Mouse (Mus musculus) spleen, adult 2 months (tissue): ENCODE measurements around the gene Snx33. TPM values are rescaled to one million over a fixed set of nuclear protein-coding genes. Genes with fewer than 3 reads are reported as not detected.

Experiments
- DNase-seq, 2 experiments: peaks; one replicate each; pipeline versions ENCODE4 v3.0.0 to v3.0.0-alpha.2; 2012 to 2021; ENCODE audit warnings: low spot score in 2 of 2, low read depth in 1 of 2
- H3K27ac ChIP-seq: fragments of 200-500 bp; 2 replicates; pipeline ENCODE4 v1.5.1; 2012; ENCODE audit warnings: low read length, inconsistent platforms; ENCODE audit not compliant: insufficient read depth
- H3K27me3 ChIP-seq: fragments of 200-500 bp; 2 replicates; pipeline ENCODE4 v1.6.1; 2012; ENCODE audit warnings: mild to moderate bottlenecking, moderate library complexity, low read length, inconsistent platforms; ENCODE audit not compliant: control insufficient read depth, insufficient read depth
- H3K36me3 ChIP-seq: fragments of 200-500 bp; 2 replicates; pipeline ENCODE4 v1.6.1; 2012; ENCODE audit warnings: mild to moderate bottlenecking, low read length, inconsistent platforms; ENCODE audit not compliant: control insufficient read depth, insufficient read depth
- H3K4me1 ChIP-seq: fragments of 200-500 bp; 2 replicates; pipeline ENCODE4 v1.6.1; 2011; ENCODE audit warnings: inconsistent platforms; ENCODE audit not compliant: control insufficient read depth, insufficient read depth, insufficient read length
- H3K4me3 ChIP-seq: fragments of 200-500 bp; 2 replicates; pipeline ENCODE4 v1.5.1; 2011; ENCODE audit warnings: mild to moderate bottlenecking, inconsistent platforms; ENCODE audit not compliant: insufficient read depth, insufficient read length; ENCODE audit errors: extremely low read depth
- CTCF ChIP-seq: fragments of 200-500 bp; IDR thresholded peaks from 2 replicates; pipeline ENCODE4 v1.5.1; 2011; ENCODE audit warnings: mild to moderate bottlenecking, inconsistent platforms; ENCODE audit not compliant: insufficient read depth, insufficient read length, insufficient replicate concordance; ENCODE audit errors: extremely low read depth
- POLR2A ChIP-seq: fragments of 200-500 bp; IDR thresholded peaks from 2 replicates; pipeline ENCODE4 v1.6.1; 2011; ENCODE audit warnings: low read depth, low read length, inconsistent platforms
- WGBS: fragments of 180-500 bp; shearing (Covaris S2); methylation state at CpG from one replicate; pipeline ENCODE4 v1.1.7; 2018; 5-methylcytosine and 5-hydroxymethylcytosine counted together
- polyA plus RNA-seq: library from polyadenylated mRNA; depleted of rRNA; stranded (reverse); fragments of >200 nt; gene quantifications from 2 replicates; pipeline ENCODE4 v1.2.3, GENCODE M21; 2012

Snx33 gene
- polyA plus RNA-seq, 1 experiment = 9.0 TPM

DNA sequence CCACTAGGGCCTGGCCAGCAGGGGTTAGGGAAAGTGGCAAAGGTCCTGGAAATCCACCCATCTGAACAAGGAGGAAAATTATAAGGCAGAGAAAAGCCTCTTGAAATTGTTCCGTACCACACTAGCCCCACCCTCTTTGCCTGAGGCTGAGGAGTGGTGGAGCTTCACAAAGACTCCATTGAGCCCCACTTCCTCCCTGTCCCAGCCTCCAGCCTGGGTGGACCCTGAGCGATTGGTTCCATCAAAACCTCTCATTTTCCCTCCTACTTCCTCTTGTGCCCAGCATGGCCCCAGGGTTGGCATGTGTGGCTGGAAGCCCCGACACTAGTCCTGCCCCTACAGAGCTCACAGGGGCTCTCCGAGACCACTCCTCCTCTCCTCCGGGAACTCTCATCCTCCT is 50.9 kb downstream of the Snx33 start:
- Histone ChIP-seq H3K4me3 (no peak overlapping the region), H3K27ac (no peak overlapping the region), H3K4me1 (no peaks in the 10 kb centered on the region), H3K36me3 (no peaks in the 10 kb centered on the region), H3K27me3 (no peaks in the 10 kb centered on the region)
- no peak for DNase-seq
- WGBS = 77% methylated on average over 5 of the region's 5 CpGs
- no peak for TF ChIP-seq POLR2A
- TF ChIP-seq CTCF = no peak

DNA sequence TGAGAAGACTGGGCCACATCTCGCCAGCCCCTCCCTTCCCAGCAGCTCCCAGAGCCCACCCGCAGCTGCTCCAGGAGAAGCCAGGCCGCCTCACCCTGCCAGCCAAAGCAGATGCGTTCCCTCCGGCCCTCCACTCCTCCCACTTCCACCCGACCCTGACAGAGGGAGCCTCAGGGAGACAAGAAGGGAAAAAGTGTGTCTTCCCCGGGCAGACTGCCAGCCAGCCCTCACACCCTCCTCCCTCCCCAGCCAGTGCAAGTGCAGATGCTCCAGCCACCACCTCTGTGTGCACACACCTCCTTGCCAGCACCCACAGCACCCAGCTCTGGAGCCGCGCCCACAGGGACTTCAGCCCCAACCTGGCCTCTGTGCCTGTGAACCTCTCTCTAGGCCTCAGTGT is 51.4 kb downstream of the Snx33 start:
- WGBS = 77% methylated on average over 9 of the region's 9 CpGs
- no peak for DNase-seq
- TF ChIP-seq POLR2A (no peak), CTCF (no peak)

DNA sequence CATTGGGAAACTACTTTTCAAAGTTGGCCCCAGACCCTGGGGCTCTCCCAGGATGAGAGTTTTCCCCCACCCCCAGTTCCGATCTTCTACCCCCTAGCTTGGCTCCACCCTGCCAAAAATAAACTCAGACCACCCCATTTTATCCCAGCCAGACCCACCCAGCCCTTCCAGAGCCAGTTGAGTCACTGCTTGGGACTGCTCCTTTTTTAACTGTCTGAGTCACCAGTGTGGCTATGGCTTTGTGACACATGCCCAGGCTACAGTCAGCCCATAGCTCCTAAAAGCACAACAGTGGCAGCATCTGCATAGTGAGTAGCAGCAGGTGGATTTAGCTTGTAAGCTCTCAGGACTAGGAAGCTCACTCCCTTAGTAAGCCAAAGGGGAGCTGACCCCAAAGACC is 55.1 kb downstream of the Snx33 start:
- no peak for DNase-seq
- Histone ChIP-seq H3K36me3 (no peaks in the 10 kb centered on the region), H3K27me3 (no peaks in the 10 kb centered on the region), H3K4me3 (no peak overlapping the region), H3K27ac (no peak overlapping the region), H3K4me1 (no peaks in the 10 kb centered on the region)
- WGBS = 86% methylated on average over 1 of the region's 1 CpGs
- no peak for TF ChIP-seq POLR2A
- TF ChIP-seq CTCF = no peak

More for the DNA sequence above, 51.4 kb downstream of the Snx33 start:
- H3K36me3 ChIP-seq = no peaks in the 10 kb centered on the region
- H3K27ac ChIP-seq = no peak overlapping the region
- H3K4me3 ChIP-seq = no peak overlapping the region
- no peaks in the 10 kb centered on the region for H3K4me1 ChIP-seq
- no peaks in the 10 kb centered on the region for H3K27me3 ChIP-seq

DNA sequence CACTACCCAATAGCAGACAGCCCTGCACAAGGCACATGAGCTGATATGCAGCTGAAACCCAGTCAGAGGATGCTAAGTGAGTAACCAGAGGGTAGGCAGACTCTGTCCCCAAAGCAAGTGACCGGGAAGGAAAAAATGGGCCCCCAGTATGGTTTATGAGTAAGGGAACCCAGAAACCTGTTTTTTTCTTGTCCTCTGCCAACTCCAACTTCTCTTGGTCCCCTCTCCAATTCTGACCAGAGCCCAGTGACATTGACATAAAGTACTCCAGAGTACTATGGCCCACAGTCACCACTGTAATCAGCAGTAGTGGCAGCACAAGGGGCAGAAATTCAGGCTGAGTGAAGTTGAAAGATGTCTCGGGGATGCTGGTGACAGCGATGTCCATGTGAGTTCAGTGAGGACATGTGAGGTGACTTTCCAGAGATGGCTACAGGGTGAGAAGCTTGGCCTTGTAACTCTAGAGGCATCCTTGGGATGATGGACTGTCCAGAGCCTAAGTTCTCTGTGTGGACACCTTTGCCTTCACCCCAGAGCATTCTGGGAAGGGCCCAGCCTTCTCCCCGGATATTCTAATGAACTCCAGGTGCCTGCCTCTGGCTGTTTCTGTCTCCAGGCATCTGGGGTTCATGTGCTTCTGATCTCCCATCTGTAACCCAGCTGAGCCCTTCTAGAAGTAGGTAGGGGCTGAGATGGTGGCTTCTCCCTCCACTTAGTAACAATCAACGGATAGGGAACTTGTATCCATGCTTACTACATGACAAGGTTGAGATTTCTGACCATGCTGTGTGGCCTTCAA is 55.9 kb downstream of the Snx33 start:
- no peak for TF ChIP-seq POLR2A
- no peak for TF ChIP-seq CTCF
- Histone ChIP-seq H3K36me3 (no peaks in the 10 kb centered on the region), H3K27ac (no peak overlapping the region), H3K4me3 (no peak overlapping the region), H3K4me1 (no peaks in the 10 kb centered on the region), H3K27me3 (no peaks in the 10 kb centered on the region)
- WGBS = 88% methylated on average over 5 of the region's 5 CpGs
- DNase-seq = no peak

DNA sequence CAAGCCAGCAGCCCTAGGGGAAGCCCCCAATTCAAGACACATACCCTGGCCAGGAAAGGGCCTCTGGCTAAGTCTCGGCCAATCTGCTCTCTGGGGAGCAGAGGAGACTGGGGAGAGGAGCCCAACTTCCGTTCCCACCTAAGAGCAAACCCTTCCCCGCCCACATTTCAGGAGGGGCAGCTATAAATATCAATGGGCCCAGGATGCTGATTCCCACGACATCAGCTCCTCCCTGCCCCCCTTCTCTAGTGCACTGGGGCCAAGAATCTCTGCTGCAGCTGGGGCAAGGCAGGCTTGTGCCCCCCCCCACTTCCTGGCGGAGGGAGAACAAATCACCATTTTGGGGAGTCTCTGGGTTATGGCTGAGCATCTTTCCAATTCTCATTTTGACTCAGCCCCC is 57.0 kb downstream of the Snx33 start:
- no peaks in the 10 kb centered on the region for H3K27me3 ChIP-seq
- no peak overlapping the region for H3K27ac ChIP-seq
- no peak overlapping the region for H3K4me3 ChIP-seq
- H3K36me3 ChIP-seq = no peaks in the 10 kb centered on the region
- 29% methylated on average over 5 of the region's 5 CpGs for WGBS
- TF ChIP-seq POLR2A = no peak
- TF ChIP-seq CTCF = no peak
- DNase-seq = no peak
- H3K4me1 ChIP-seq = no peaks in the 10 kb centered on the region

DNA sequence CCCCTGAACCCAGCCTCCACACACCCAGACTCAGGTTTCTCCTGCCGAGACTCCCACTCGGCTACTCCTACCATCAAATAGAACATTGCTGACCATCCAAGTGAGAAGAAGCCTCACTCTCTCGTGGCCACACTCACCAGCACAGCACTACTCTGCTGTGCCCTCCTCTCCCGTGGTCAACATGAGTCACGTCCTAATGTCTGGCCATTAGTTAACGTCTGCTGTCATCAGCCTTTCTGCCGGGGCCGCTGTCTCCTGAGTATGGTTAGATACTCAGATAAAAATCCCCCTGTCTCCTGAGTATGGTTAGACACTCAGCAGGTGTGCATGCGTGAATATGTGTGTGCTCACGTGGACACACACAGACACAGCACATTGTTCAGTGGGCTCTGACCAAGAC is 57.4 kb downstream of the Snx33 start:
- DNase-seq = no peak
- no peaks in the 10 kb centered on the region for H3K36me3 ChIP-seq
- WGBS = 51% methylated on average over 10 of the region's 10 CpGs
- no peaks in the 10 kb centered on the region for H3K27me3 ChIP-seq
- H3K4me3 ChIP-seq = no peak overlapping the region
- no peak overlapping the region for H3K27ac ChIP-seq
- TF ChIP-seq POLR2A (no peak), CTCF (no peak)
- no peaks in the 10 kb centered on the region for H3K4me1 ChIP-seq

DNA sequence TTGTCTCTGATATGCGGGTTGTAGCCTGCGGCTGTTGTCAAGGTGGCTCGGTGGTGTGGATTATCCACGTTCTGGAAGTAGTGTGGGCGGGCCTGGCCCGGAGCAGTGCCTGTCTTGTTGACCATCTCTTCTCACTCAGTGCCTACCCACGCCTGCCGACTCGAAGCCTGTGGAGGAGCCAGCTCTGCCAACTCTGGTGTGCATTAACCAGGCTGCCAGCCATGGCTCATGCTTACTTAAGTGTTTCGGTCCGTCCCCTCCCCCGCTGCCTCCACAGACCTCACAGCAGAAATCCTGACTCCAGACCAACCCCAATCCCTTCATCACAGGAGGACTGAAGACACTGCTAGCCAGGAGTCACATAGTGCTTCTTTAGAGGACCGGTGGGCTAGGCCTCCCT is 58.6 kb downstream of the Snx33 start:
- Histone ChIP-seq H3K27ac (no peak overlapping the region), H3K27me3 (no peaks in the 10 kb centered on the region), H3K4me1 (no peaks in the 10 kb centered on the region), H3K4me3 (no peak overlapping the region), H3K36me3 (no peaks in the 10 kb centered on the region)
- TF ChIP-seq CTCF = no peak
- TF ChIP-seq POLR2A = no peak
- 82% methylated on average over 13 of the region's 13 CpGs for WGBS
- no peak for DNase-seq
